Mouse (Mus musculus): Measurements from ENCODE around the gene Dnah8. TPM values are rescaled to one million over a fixed set of nuclear protein-coding genes. Genes with fewer than 3 reads are reported as not detected.
"Not testable (repeated sequence)": the region's sequence is repeated elsewhere in the genome, so short reads cannot be mapped to it uniquely, and the experiment has no call there.

Gene Dnah8
- total and polyA plus RNA-seq, 3 experiments = 0.34 to 0.63 (median 0.52) TPM

GRCm38 (mm10) chr17:30609305-30609979, 14.7 kb upstream of the Dnah8 start:
- DNase-seq = no peak

GRCm38 (mm10) chr17:30609980-30610307, 14.2 kb upstream of the Dnah8 start:
- no peak for DNase-seq

DNA sequence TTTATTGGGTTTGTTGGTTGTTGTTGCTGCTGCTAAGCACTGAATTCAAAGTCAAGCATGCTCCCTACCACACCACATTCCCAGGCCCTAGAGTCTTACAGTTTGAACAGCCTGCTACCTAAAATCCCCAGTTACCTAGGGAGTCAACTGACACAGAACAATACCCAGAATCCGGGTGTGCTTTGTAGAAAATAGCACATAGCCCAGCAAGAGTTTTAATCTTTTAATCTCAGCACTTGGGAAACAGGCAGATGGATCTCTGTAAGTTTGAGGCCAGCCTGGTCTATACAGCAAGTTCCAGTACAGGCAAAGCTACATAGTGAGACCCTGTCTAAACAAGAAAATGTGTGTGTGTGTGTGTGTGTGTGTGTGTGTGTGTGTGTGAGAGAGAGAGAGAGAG, 13.4 kb upstream of the Dnah8 start:
- no peak for DNase-seq

GRCm38 (mm10) chr17:30611221-30612074, 12.7 kb upstream of the Dnah8 start:
- DNase-seq = no peak

GRCm38 (mm10) chr17:30612075-30612859, 11.9 kb upstream of the Dnah8 start:
- DNase-seq = peak; percentile 100

- DNase-seq = no peak
Observed at GRCm38 (mm10) chr17:30613350-30613749, 10.8 kb upstream of the Dnah8 start.

DNA sequence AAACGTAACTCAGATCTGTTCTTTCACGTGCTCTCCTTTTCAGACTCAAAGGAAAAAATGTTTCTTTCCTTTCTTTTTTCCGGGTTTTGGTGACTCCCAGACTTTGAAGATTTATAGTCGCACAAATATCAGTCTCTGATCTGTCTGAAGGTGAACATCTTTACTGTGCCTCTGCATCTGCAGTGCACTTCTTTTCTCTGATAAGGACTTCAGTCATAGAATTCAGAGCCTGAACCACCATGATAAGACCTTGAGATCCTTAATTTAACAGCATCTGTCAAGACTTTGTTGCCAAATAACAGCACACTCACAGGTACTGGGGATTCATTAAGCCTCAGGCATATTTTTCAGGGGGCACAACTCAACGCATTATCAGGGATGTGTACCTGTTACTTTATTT, 8.0 kb upstream of the Dnah8 start:
- DNase-seq = no peak

- DNase-seq = no peak
Observed at GRCm38 (mm10) chr17:30618136-30618891, 5.8 kb upstream of the Dnah8 start.

- no peak for DNase-seq
Observed at GRCm38 (mm10) chr17:30619153-30619552, 5.0 kb upstream of the Dnah8 start.

DNA sequence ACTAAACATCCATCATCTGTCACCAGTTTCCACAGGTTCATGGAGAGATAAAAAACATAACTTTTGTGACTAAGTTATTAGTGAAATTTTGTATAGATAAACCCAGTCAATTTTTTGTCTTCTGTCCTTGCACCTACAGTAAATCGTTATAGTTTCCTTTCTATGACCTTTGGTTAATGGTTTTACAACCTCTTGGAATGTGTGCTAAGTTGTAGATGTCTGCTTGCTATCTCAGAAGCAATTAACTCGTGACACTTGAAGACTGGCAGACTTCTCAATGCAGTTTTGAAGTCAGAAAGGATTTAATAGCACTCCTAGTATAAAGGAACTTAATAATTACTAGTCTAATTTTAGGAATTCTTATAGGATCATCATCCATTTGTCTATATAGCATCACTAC, 3.6 kb upstream of the Dnah8 start:
- DNase-seq = no peak

GRCm38 (mm10) chr17:30621450-30621849, 2.7 kb upstream of the Dnah8 start:
- DNase-seq = no peak

- no peak for DNase-seq
Observed at GRCm38 (mm10) chr17:30623200-30623599, 954 bp upstream of the Dnah8 start.

- DNase-seq = not testable (repeated sequence)
Observed at GRCm38 (mm10) chr17:30626719-30627118, 2.6 kb downstream of the Dnah8 start, which contains the start of gene Glo1. TSS of gene Glo1 (minus strand) at chr17:30626871.

GRCm38 (mm10) chr17:30635367-30635766, 11.2 kb downstream of the Dnah8 start:
- peak; percentile 8 for DNase-seq

- no peak for DNase-seq
Observed at GRCm38 (mm10) chr17:30637714-30638113, 13.6 kb downstream of the Dnah8 start.

- no peak for DNase-seq
Observed at GRCm38 (mm10) chr17:30638996-30639395, 14.8 kb downstream of the Dnah8 start.

GRCm38 (mm10) chr17:30640896-30641295, 16.7 kb downstream of the Dnah8 start:
- DNase-seq = no peak

DNA sequence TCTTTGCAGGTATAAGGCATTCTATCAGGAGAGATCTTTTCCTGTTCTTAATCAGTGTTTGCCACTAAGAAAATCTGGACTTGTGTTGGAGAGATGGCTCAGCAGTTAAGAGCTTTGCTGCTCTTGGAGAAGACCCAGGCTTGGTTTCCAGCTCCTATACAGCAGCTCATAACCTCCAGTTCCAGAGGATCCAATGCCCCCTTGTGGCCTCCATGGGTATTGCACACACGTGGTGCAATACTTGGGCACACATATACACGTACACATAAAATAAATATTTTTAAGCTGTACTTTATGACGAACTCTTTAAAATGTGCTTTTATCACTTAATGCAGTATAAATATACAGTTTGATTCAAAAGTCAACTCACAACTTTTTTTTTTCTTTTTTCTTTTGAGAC, 24.6 kb downstream of the Dnah8 start:
- no peak for DNase-seq

DNA sequence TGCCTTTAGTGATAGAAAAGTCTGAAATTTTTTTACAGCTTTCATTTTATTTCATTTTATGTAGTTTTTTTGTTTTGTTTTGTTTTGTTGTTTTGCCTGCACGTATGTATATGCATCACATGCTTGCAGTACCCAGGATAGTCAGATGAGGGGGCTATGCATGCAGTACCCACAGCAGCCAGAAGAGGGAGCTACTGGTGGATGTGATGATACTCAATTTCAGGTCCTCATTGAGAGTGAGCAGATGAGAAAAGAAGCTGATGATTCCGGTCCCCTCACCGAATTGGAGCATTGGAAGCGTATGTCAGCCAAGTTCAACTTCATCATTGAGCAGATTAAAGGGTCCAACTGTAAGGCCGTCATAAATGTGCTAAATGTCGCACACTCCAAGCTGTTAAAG, 28.9 kb downstream of the Dnah8 start:
- no peak for DNase-seq

GRCm38 (mm10) chr17:30657530-30658151, 33.5 kb downstream of the Dnah8 start:
- DNase-seq = no peak

- peak; percentile 79 for DNase-seq
Observed at GRCm38 (mm10) chr17:30658152-30658544, 34.0 kb downstream of the Dnah8 start.
